Mouse (Mus musculus) right cerebral cortex, postnatal 25 days (tissue): ENCODE measurements at regions not wholly inside any gene's neighbourhood (a gene's known extent, or its start where the extent isn't known, plus 50 kb on each side); places are given as distances from the start of the nearest gene placed in this dataset.

ENCODE experiments used
- DNase-seq: peaks from one replicate; pipeline ENCODE4 v3.0.0; 2022

DNA sequence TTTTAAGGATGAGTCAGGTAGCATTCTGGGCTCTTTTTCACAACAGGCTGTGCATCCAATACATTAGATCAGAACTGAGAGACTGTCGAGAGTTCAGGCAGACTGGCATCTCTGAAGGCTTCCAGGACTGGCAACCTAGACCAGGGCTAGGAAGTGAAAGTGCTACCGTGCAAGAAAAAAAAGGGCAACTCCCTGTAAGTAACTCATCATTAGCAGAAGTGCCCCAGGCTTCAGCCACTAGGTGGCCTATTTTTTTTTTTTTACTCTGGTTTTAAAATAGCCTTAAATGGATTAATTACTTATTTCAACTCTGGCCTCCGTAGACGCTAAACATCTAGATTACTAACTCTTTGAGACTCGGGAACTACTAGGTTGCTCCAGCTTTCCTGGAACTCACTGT, 216.8 kb downstream of the Sp3 start:
- no peak for DNase-seq

DNA sequence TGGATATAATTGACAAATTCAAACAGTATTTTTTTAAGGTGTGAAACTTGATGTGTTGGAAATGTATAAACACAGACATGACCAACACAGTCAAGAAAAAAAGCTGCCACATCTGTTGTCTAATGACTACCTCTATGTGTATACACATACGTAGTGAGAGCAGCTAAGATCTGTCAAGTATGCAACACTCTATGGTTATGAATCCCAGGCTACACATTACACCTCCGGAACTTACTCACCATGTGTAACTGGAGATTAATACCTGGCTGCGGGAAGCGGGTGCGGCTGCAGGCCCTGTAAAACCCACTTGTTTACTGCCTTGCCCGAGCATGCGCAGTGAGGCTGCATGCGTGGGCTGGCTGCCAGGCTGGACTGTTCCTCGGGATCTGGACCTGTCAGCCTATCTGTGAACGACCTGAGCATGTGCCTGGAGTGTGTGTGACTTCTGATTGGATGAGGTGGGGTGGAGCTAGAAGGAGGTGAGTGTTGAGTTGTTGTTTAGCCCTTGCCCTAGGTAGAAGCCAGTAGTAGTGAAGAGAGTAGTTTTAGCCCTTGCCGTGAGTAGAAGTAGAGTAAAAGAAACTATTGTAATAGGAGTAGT, 211.1 kb downstream of the Sp3 start:
- DNase-seq: no peak

DNA sequence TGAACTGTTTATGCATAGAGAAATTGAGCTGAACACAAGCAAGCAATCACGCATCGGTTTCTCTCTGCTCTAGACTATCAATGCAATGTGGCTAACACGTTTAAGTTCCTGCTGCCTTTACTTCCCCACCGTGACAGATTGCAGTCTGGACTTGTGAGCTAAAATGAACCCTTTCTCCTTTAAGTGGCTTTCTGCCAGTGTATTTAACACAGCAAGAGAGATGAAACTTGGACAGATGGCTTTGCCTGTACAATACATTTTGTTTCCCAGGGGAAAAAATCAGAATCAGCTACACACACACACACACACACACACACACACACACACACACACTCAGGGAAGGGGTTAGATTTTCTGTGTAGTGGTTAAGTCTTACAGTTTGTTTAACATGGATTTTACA, 206.8 kb downstream of the Sp3 start:
- no peak for DNase-seq

DNA sequence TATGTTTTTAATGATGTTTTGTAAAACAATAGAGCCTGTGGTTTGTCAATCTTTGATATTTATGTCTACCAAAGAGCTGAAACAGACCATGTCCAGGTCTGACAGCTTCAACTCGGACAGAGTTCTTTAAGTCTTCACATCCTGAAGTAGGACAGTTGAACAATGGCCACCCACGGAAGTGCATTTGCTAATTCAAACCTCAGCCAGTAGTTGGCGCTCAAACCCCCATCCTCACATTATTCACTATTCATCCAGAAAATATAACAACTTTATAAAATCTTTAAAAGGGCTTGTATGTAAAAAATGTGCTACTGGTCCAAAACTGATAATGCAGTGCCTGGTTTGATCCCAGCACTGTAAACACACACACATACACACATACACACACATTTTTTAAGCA, 202.9 kb downstream of the Sp3 start:
- DNase-seq: no peak

DNA sequence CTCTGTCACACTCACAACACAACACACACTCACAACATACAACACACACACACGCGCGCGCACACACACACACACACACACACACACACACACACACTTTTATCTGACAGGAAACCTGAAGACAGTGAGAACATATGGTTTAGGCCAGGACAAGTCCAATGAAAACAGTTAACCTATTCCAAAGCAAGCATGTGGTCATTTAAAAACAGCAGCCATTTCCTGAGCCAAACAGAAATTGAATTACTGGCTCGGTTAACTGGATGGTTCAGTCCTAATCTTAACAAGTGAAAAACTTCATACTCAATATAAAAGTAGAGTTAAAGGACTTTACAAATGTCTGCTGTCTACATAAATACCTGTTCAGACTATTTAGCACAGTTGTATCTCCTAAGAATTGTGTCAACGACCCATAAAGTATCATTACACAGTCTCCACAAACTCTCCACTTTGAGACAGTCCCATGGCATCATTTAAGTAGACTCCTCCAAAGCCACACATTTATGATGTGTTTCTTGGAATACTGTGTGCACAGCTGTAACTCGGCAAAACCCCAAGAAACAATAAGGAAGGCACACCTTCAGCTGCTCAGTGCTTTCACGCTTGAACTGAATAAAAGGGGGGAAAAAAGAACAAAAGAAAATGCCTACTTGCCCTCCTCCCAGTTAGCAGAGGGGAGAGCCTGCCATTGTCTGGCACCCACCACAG, 202.3 kb downstream of the Sp3 start:
- no peak for DNase-seq

DNA sequence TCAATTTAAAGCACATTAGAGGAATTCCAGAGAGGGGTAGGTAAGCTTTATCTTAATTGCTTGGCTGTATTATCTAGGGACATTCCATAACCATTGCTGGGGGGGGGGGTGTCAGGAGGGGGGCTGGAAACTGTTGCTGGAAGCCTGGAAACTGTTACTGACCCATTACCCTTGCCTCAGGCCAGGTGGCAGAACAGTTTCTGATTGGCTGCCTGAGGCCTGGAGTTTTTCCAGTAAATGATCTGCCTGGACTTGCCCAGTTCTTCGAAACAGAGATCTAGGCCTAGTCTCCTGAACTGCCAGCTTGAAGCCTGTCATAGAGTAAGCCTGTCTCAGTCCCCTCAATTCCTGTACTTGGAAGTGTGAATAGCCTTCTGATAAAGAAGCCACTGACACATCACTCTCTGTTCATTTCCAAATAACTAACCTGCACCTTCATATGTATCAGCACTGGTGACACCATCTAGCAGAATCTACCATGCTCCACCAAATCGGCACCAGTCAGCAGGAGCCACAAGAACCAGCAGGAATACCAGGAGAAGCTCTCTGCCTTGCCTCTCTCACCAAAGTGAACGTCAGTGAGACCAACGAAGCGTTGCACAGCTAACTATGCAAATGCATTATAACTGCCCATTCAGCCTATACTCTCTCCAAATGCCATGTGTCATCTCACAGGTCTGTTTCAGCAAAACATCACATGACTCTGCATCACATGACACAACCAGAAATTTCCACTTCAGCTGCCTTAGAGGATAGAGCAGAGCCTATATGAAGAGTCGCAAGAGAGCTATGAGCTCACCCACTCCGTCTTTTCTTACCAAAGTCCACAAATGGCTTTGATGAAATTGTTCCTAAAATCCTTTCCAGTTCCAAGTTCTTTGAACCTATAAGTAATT, 200.7 kb downstream of the Sp3 start:
- DNase-seq: no peak

DNA sequence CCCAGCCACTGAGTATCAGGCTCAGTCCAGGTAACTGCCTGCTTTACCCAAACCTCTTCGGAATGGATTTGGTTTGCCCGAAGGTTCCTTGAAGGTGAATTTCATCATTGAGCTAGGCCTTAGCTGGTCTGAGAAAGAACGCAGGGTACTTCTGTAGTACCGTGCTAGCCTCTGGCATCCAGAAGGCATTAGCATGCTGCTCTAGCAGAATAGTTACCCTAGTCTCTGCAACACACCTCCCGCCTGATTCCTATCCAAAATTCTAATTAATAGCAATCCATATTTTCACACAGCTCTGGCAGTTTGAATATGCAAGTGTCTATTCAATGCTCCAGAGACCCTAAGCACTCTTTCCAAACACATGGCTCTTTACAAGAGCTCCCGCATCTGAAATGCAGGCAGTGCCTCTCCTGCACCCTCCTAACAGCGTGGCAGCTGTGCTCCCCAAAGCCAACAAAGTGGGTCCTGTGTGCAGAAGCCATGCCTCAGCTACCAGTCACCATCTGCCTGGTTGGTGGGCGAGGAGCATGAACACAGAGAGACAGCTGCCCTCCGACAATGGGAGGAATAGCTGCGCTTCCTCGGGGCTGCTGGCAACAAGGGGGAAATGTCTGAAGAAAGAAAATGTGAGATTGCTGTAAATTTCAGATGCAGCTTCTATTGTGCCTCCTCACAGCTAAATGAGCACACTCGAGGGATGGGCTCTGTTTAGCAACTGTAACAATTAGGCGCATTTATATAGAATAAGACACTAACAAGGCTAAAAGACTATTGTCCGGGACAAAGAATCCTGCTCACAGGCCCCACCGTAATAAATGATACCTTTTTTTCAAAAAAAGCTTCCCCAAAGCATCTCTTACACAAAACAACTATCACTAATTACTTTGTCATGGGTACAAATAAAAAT, 198.6 kb downstream of the Sp3 start:
- DNase-seq: peak; percentile 6

DNA sequence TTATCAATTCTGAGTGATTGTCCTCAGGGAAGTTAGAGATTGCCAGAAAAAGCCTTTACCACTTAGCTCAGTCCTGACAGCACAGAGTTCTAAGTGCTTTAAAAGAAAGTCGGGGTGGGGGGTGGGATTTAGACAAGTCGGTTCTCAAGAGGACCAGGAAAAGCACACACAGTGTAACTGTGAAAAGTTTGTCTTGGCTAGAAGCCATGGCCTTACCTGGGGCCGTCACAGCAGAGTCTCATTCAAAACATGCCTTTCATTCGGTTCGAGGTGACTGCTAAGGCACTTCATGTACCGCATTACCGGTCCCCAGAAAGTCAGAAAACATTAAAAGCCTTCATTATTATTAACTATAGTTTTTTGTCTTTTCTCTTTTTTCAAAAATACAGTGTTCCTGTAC, 197.9 kb downstream of the Sp3 start:
- no peak for DNase-seq

DNA sequence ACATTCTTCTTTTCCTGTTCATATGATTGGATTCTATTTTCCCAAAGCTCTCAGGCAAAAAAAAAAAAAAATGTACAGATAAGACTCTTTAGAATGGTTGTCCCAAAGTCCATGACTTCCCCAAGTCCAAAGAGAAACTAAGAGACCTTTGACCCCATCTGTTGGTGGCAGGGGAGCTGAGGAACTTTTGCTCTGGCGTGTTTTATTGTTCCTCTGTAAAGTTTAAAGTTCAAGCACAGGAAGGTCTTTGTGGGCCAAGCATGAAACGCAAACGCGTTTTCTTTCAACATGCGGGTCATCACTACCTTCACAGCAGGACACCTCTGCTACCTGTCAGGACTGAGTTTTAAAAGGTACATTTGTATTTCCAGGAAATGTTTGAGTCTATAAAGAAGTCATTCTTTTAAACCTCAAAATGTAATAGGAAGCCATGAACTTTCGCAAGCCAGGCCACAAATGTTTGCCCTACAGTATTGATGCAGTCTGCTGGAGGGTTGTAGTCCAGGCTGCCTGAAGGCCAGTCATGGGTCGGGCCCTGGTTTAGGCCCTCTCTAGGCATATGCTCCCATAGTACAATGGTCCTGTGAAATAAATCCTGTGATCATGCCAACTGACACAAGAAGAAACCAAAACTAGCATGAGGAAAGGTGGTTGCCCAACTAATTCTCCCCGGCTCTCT, 194.7 kb downstream of the Sp3 start:
- no peak for DNase-seq

DNA sequence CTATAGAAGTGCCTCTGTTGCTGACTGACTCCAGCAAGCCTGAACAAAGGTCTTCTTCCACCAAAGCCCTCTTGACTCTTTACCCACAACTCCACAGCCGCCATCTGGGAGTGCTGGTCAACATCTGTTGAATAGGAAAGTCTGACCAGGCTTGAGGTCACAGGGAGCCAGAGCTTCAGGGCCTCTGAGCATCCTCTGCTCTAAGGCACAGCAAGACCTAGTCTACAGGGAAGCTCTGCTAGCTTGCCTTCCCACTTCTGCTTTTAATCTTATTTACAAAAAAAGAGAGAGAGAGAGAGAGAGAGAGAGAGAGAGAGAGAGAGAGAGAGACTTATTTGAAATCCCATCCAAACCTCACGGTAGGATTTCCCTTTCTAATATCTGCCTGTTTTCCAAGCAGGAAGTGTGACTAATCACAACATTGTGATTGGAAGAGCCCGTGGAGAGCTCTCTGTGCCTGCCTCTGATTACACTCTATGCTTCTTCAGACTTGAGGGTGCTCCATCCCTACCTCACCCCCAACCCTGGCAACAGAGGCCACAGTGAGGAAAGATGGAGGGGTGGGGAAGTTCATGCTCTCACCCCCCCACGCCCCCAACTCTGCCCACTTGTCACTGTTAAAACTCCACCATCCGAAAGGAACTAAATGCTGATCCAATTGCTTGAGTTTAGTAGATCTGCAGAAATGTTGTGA, 194.1 kb downstream of the Sp3 start:
- DNase-seq: no peak

DNA sequence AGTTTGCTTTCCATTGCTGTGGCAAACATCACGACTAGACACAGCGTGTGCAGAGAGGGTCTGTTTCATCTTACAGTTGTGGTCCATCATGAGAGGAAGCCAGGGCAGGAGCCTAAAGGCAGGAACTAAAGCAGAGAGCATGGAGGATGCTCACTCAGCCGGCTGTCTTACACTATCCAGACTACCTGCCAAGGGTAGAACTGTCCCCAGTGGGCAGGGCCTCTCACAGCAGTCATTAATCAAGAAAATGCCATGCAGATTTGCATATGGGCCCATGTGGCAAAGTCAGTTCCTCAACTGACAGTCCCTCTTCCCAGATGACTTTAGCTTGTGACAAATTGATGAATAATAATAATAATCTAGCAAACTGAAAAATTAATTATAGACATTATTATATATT, 192.6 kb downstream of the Sp3 start:
- no peak for DNase-seq

DNA sequence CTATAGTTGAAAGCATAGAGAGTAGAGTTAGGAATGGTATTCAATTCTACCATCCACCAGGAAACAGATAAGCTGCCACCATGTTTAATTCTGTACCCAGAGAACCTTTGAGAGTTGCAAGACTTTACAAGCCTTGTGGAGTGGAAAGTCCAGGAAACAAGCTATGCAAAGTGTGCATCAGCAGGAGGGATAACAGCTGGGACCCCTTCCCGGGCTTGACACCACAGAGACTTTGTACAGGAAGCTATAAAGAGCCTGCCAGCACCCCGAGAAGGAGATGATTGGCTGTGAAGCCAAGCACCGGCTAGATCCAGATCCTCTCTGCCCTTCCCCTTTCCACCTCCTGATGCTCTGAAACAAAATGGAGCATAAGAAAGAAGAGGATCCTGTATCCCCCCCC, 188.8 kb downstream of the Sp3 start:
- no peak for DNase-seq

DNA sequence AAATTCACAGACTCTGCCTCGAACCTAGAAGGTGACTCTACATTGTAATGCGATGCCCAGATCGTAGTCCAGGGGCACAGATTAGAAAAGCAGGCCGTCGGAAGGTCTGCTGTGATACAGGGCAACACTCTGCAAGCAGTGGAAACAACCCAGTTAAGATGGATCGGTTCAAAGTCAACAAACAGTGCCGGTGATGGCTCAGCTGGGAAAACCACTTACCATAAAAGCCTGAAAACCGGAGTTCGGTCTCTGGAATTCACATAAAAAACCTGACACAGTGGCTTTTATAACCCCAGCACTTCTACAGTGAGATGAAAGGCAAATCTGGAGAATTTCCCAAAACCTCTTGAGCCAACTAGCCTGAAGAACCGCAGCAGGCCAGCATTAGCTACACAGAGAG, 186.8 kb downstream of the Sp3 start:
- DNase-seq: no peak

DNA sequence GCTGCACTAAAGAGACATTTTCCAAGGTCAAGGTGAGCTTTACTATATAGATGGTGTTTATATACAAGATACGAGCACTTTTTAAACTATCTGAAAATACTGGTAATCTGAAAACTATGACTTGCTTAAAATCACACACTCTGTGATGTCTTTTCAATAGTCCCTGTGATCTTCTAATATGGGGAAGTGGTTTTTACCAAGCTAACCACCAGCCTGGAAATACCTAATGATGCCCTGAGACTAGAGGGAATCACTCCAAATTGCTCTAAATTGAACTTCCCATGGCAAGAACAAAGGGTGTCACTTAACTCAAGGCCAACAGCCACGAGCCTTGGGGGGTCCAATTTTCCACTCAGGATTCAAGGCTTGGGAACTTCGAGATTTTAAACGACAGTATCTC, 185.7 kb downstream of the Sp3 start:
- DNase-seq: no peak

DNA sequence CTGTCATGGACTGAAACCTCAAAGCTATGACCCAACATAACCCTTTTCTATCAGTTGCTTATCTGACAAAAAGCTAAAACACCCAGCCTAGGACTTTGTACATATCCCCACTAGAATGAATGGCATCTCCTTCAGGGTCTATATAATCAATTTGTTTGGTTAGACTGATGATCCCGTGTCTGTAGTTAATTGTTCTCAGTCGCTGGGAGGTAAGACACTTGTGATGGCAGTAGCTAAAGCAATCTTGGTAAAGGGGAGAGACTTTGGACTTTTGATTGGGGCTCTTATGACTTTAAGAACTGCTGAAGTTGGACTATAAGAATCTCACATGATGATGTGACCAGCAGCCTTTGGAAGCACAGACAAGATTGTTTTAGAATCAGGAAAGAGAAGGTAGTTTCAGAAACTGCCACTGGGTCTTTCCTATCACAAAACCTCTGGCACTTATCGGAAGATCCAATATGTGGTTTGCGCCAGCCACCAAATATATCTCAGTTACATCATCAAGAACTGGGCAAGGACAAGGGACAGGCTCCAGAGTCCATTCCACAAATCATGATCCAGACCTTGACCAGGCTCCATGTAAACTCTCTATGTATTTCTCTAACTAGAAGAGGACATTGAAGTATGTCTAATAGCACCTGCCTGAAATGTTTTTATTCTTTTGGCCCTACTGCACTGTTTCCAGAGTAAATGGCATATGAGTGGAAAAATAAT, 183.1 kb downstream of the Sp3 start:
- no peak for DNase-seq

DNA sequence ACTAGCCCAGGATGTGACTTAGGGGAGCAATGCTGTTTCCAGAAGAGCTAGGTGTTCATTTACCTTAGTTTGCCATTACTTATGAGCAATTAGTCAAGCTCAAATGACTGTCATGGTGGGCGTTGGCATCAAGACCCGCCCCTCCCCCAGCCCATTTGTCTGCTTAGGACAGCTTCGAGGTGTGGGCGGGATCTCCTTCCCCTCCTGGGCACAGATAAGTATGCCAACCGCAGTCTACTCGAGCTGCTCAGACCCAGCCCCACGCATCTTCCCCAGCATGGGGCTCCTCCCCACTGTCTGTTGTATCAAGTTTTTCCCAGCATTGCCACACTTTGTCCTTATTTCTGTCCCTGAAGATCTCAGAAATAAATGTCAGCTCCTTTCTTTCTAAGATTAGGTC, 179.6 kb downstream of the Sp3 start:
- DNase-seq: no peak

DNA sequence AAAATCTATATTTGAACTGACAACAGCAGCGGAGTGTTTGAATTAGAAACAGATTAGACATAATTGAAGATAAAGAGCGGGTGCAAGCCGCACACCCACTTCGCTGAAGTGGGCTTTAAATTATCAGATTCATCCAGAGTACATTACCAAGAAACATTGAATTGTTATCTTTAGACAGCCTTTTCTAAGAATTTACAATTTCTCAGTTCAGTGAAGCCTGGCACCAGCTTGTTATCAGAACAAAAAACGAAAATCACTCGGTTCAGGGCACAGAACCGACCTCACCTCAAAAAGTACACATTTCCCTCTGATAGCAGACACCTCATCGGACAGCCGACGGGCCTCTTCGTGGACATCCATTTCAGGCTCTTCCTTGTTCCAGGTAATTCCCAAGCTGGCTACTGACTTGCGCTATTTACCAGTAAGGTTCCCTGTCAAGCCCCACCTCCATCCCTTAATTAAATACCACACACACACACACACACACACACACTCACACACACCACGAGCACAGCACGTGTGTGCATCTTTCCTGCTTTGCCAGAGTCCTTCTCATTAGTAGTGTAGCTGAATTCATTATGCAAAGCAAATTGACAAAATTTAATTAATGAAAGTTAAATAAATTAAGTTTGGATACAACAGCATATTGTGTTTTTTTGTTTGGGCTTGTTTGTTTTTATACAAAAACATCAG, 166.8 kb downstream of the Sp3 start:
- no peak for DNase-seq

DNA sequence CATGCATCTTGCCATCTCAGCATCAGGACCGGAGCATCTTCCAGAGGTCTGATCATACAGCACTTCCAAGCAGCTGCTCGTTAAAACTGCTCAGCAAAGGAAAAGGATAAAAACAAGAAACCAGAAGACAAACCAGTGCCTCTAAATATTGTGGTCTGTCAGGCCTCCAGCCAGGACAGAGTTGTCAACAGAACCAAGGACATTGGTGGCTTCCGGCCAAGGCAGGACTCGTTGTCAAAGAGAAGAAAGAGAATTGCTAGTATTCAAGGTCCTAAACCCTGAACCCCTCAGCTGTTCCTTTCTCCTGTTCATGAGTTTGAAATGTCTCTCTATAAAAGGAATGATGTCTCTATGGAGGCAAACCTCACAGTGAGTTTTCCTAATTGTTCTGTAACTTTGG, 155.0 kb downstream of the Sp3 start:
- DNase-seq: no peak

DNA sequence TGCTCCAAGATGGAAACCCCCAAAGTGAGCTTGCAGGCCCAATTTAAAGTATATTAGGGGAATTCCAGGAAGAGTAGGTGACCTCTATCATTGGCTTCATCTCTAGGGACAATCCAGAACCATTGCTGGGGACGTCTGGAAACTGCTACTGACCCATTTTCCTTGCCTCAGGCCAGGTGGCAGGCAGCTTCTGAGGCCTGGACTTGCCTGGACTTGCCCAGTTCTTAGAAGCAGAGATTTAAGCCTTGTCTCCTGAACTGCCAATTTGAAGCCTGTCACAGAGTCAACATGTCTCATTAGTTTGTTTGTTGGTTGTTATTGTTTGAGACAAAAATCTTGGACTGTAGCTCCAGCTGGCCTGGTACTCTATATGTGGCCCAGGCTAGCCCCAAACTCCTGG, 151.1 kb downstream of the Sp3 start:
- DNase-seq: no peak

DNA sequence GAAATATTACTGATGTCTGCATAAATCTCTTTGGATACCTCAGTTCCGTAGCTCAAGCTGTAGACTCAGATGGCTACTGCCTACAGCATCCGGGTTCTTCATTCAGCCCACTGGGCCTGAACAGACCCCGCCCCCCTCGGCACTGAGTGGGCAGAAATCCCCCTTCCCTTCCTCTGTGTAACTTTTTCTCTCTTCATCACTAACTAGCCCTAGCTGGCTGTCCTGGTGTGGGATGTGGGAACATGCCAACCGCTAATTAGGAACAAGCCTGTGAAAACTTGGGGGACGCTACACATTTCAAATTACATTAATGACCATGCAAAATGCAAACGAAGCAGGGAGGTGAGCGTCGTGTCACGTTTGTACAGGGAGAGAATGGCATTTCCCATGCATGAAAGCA, 147.5 kb downstream of the Sp3 start:
- no peak for DNase-seq
